Mouse (Mus musculus) CH12.LX (cell line): ENCODE measurements around the gene Eps15l1. TPM values are rescaled to one million over a fixed set of nuclear protein-coding genes. Genes with fewer than 3 reads are reported as not detected.

Experiments
- DNase-seq: peaks from one replicate; pipeline ENCODE4 v3.0.0-alpha.2; 2013; ENCODE audit errors: extremely low read depth
- H3K27ac ChIP-seq: 2 replicates; pipeline ENCODE4 v1.5.1; 2012; ENCODE audit warnings: low read depth, mild to moderate bottlenecking, control low read depth, moderate library complexity; ENCODE audit not compliant: insufficient read depth
- H3K27me3 ChIP-seq: replicated peaks from 2 replicates; pipeline ENCODE3; 2012; ENCODE audit warnings: inconsistent platforms
- H3K36me3 ChIP-seq, 2 experiments: replicated peaks in 1 of 2; 2 replicates each; pipeline versions ENCODE3 to v1.6.1; 2012; ENCODE audit warnings: inconsistent platforms in 1 of 2, low read length in 1 of 2, mild to moderate bottlenecking in 1 of 2, mixed read lengths in 1 of 2, moderate library complexity in 1 of 2; ENCODE audit not compliant: control insufficient read depth in 1 of 2, insufficient read depth in 1 of 2
- H3K4me1 ChIP-seq, 2 experiments: 2 replicates each; pipeline ENCODE4 v1.6.1; 2012; ENCODE audit warnings: inconsistent platforms in 1 of 2, moderate library complexity in 1 of 2; ENCODE audit not compliant: insufficient read depth in 2 of 2, control insufficient read depth in 1 of 2
- H3K4me2 ChIP-seq: 2 replicates; pipeline ENCODE4 v1.6.1; 2012; ENCODE audit warnings: low read depth, mild to moderate bottlenecking, control low read depth; ENCODE audit not compliant: poor library complexity, insufficient read depth, severe bottlenecking
- H3K4me3 ChIP-seq, 3 experiments: fragments of 150-350 bp in 1 of 3; sonication (generic) in 1 of 3; replicated peaks in 1 of 3; 2 replicates each; pipeline versions ENCODE3 to v1.5.1; 2011 to 2012; ENCODE audit warnings: low read depth in 2 of 3, low read length in 2 of 3, mild to moderate bottlenecking in 2 of 3, moderate library complexity in 2 of 3, control low read depth in 1 of 3, improper control_type of control experiment in 1 of 3, inconsistent platforms in 1 of 3, mixed read lengths in 1 of 3; ENCODE audit not compliant: poor library complexity in 1 of 3
- H3K79me2 ChIP-seq: replicated peaks from 2 replicates; pipeline ENCODE4 v1.6.1; 2012; ENCODE audit warnings: mild to moderate bottlenecking, moderate library complexity; ENCODE audit not compliant: control insufficient read depth, poor library complexity, insufficient read depth, severe bottlenecking; ENCODE audit errors: extremely low read depth
- H3K9ac ChIP-seq: 2 replicates; pipeline ENCODE4 v1.6.1; 2012; ENCODE audit warnings: low read depth, mild to moderate bottlenecking, control low read depth, moderate library complexity; ENCODE audit not compliant: insufficient read depth
- H3K9me3 ChIP-seq: replicated peaks from 2 replicates; pipeline ENCODE3; 2012; ENCODE audit warnings: low read length, inconsistent platforms, mixed read lengths
- CHD1 ChIP-seq: IDR thresholded peaks from 2 replicates; pipeline ENCODE4 v1.6.1; 2012; ENCODE audit warnings: low read depth, low read length, improper control_type of control experiment, inconsistent platforms
- CTCF ChIP-seq, 2 experiments: IDR thresholded peaks in 1 of 2; conservative IDR thresholded peaks in 1 of 2; 2 replicates each; pipeline ENCODE4 v1.5.1; 2011 to 2012; ENCODE audit warnings: low read depth in 2 of 2, low read length in 2 of 2, improper control_type of control experiment in 1 of 2, inconsistent platforms in 1 of 2, mild to moderate bottlenecking in 1 of 2, moderate library complexity in 1 of 2
- ELF1 ChIP-seq: IDR thresholded peaks from 2 replicates; pipeline ENCODE4 v1.6.1; 2014; ENCODE audit warnings: low read depth, mild to moderate bottlenecking, inconsistent platforms, low read length, improper control_type of control experiment
- EP300 ChIP-seq: IDR thresholded peaks from 2 replicates; pipeline ENCODE4 v1.6.1; 2011; ENCODE audit warnings: low read length, improper control_type of control experiment
- ETS1 ChIP-seq: conservative IDR thresholded peaks from 2 replicates; pipeline ENCODE4 v1.6.1; 2012; ENCODE audit warnings: low read depth, mild to moderate bottlenecking, inconsistent platforms, low read length, improper control_type of control experiment, moderate library complexity
- GABPA ChIP-seq: IDR thresholded peaks from 2 replicates; pipeline ENCODE4 v1.6.1; 2012; ENCODE audit warnings: low read depth, low read length, improper control_type of control experiment, inconsistent platforms; ENCODE audit not compliant: insufficient replicate concordance
- HCFC1 ChIP-seq: IDR thresholded peaks from 2 replicates; pipeline ENCODE4 v1.6.1; 2012; ENCODE audit warnings: low read depth, mild to moderate bottlenecking, inconsistent platforms, low read length, improper control_type of control experiment
- IRF4 ChIP-seq: IDR thresholded peaks from 2 replicates; pipeline ENCODE4 v1.6.1; 2014; ENCODE audit warnings: low read depth, mild to moderate bottlenecking, inconsistent platforms, low read length, improper control_type of control experiment
- JUND ChIP-seq: conservative IDR thresholded peaks from 2 replicates; pipeline ENCODE4 v1.6.1; 2011; ENCODE audit warnings: low read depth, low read length, improper control_type of control experiment
- KAT2A ChIP-seq: IDR thresholded peaks from 2 replicates; pipeline ENCODE4 v1.6.1; 2012; ENCODE audit warnings: low read length, improper control_type of control experiment, inconsistent platforms; ENCODE audit not compliant: insufficient replicate concordance
- MAX ChIP-seq: IDR thresholded peaks from 2 replicates; pipeline ENCODE4 v1.6.1; 2011; ENCODE audit warnings: low read length, improper control_type of control experiment
- MAZ ChIP-seq: IDR thresholded peaks from 2 replicates; pipeline ENCODE4 v1.6.1; 2012; ENCODE audit warnings: low read depth, mild to moderate bottlenecking, inconsistent platforms, low read length, improper control_type of control experiment, moderate library complexity
- MEF2A ChIP-seq: IDR thresholded peaks from 2 replicates; pipeline ENCODE4 v1.6.1; 2014; ENCODE audit warnings: low read depth, mild to moderate bottlenecking, inconsistent platforms, low read length, improper control_type of control experiment, borderline replicate concordance
- MXI1 ChIP-seq: IDR thresholded peaks from 2 replicates; pipeline ENCODE4 v1.6.1; 2011; ENCODE audit warnings: mild to moderate bottlenecking, low read depth, low read length, improper control_type of control experiment
- NRF1 ChIP-seq: IDR thresholded peaks from 2 replicates; pipeline ENCODE4 v1.6.1; 2014; ENCODE audit warnings: low read depth, mild to moderate bottlenecking, inconsistent platforms, low read length, improper control_type of control experiment, moderate library complexity
- PAX5 ChIP-seq: IDR thresholded peaks from 2 replicates; pipeline ENCODE4 v1.6.1; 2012; ENCODE audit warnings: low read length, inconsistent platforms, mixed read lengths
- POLR2AphosphoS2 ChIP-seq: IDR thresholded peaks from 2 replicates; pipeline ENCODE4 v1.6.1; 2011; ENCODE audit warnings: low read depth, low read length, improper control_type of control experiment
- RAD21 ChIP-seq: IDR thresholded peaks from 2 replicates; pipeline ENCODE4 v1.6.1; 2011; ENCODE audit warnings: low read depth, mild to moderate bottlenecking, low read length, improper control_type of control experiment, moderate library complexity
- RCOR1 ChIP-seq: conservative IDR thresholded peaks from 2 replicates; pipeline ENCODE4 v1.6.1; 2012; ENCODE audit warnings: low read depth, mild to moderate bottlenecking, inconsistent platforms, low read length, improper control_type of control experiment
- SIN3A ChIP-seq: IDR thresholded peaks from 2 replicates; pipeline ENCODE4 v1.6.1; 2012; ENCODE audit warnings: low read length, improper control_type of control experiment, inconsistent platforms
- TBP ChIP-seq: conservative IDR thresholded peaks from 2 replicates; pipeline ENCODE4 v1.6.1; 2011; ENCODE audit warnings: low read depth, low read length, improper control_type of control experiment
- TCF12 ChIP-seq: IDR thresholded peaks from 2 replicates; pipeline ENCODE4 v1.6.1; 2014; ENCODE audit warnings: low read depth, mild to moderate bottlenecking, inconsistent platforms, low read length, improper control_type of control experiment
- UBTF ChIP-seq: IDR thresholded peaks from 2 replicates; pipeline ENCODE4 v1.6.1; 2012; ENCODE audit warnings: low read depth, mild to moderate bottlenecking, inconsistent platforms, low read length, improper control_type of control experiment, moderate library complexity
- ZC3H11A ChIP-seq: IDR thresholded peaks from 2 replicates; pipeline ENCODE4 v1.6.1; 2012; ENCODE audit warnings: low read depth, mild to moderate bottlenecking, inconsistent platforms, low read length, improper control_type of control experiment
- ZKSCAN1 ChIP-seq: IDR thresholded peaks from 2 replicates; pipeline ENCODE4 v1.6.1; 2012; ENCODE audit warnings: low read depth, inconsistent platforms, low read length, improper control_type of control experiment, borderline replicate concordance
- ZNF384 ChIP-seq: IDR thresholded peaks from 2 replicates; pipeline ENCODE4 v1.6.1; 2012; ENCODE audit warnings: low read depth, low read length, improper control_type of control experiment, inconsistent platforms
- dilution Hi-C: fragments of 300-500 bp; cut with MboI; formaldehyde crosslinking; loops from 2 replicates; pipeline ENCODE4 v1.14.3; 2020; ENCODE audit warnings: low sequenced_read_pairs; ENCODE audit not compliant: extremely low pct_unique_long_range_greater_than_20kb, extremely low pct_ligation_motif_present
- in situ Hi-C: fragments of 300-500 bp; cut with MboI; formaldehyde crosslinking; loops from 3 replicates; pipeline ENCODE4 v1.14.3; 2019; ENCODE audit warnings: low sequenced_read_pairs, low pct_ligation_motif_present, low pct_unique_long_range_greater_than_20kb, mixed read lengths
- polyA plus RNA-seq: library from polyadenylated mRNA; unstranded; fragments of >175 nt; gene quantifications from 2 replicates; pipeline ENCODE4 v1.2.1, GENCODE M21; 2012; ENCODE audit warnings: low read depth; ENCODE audit not compliant: insufficient read length
- total RNA-seq, 2 experiments: library from RNA; depleted of rRNA; stranded (reverse); fragments of 300-350 nt in 1 of 2; fragments of >200 nt in 1 of 2; gene quantifications; 2 replicates each; pipeline ENCODE4 v1.2.3; 2012 to 2014

Eps15l1 gene
- total and polyA plus RNA-seq, 3 experiments: 21.7 to 49.4 (median 25.6) TPM

DNA sequence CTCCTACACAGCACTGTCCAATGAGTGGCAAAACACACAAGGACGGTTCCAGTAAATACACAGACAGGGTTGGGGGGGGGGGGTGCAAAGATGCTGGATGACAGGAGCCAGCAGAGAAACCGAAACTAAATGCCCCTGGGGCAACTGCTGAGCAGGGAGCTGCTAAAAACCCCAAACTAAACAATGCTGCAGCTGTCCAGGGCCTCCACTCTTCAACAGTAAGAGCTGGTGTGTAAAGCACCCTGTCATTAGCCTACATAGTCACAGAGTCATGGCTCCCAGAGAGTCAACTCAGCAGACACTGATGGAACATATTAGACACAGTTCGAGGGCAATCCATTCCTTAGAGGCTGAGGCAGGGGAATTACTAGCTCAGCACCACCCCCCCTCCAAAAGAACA is 11.8 kb downstream of the Eps15l1 start:
- peak; percentile 79 for TF ChIP-seq ETS1
- TF ChIP-seq SIN3A: no peak; the same call in 1 of the 2 replicates
- TF ChIP-seq RAD21: no peak
- no peak for TF ChIP-seq POLR2AphosphoS2
- no peak for TF ChIP-seq ZNF384
- TF ChIP-seq HCFC1: no peak
- no peak for TF ChIP-seq TBP
- TF ChIP-seq CHD1: no peak
- TF ChIP-seq GABPA: no peak
- no peak for TF ChIP-seq ZC3H11A
- no peak; the same call in 1 of the 2 replicates for TF ChIP-seq EP300
- TF ChIP-seq TCF12: peak; percentile 53; the same call in 1 of the 2 replicates
- TF ChIP-seq JUND: no peak
- peak; percentile 82 for TF ChIP-seq IRF4
- TF ChIP-seq MEF2A: no peak
- no peak for TF ChIP-seq CTCF (conservative IDR thresholded peaks at IDR 0.05 in 1 of 2, IDR thresholded peaks at IDR 0.05 in 1 of 2; ENCODE audit: low read depth in 2 of 2, low read length in 2 of 2)
- no peak for TF ChIP-seq UBTF
- no peak for TF ChIP-seq MAX
- TF ChIP-seq MAZ: no peak
- peak; percentile 76 for DNase-seq
- peaks cover 0 to 33% of the 10 kb centered on the region in 2 experiments for H3K36me3 ChIP-seq
- peaks cover 49% of the 10 kb centered on the region for H3K79me2 ChIP-seq
- peak overlapping the region; percentile 24; the same call in 1 of the 2 replicates for H3K4me2 ChIP-seq
- dilution Hi-C loops (no loop called here), in situ Hi-C loops (no loop called here)
- no peak overlapping the region for H3K4me3 ChIP-seq
- H3K27ac ChIP-seq: peak overlapping the region; percentile 27
- H3K27me3 ChIP-seq: no peaks in the 10 kb centered on the region
- H3K9me3 ChIP-seq: no peaks in the 10 kb centered on the region
- peaks cover 25 to 66% of the 10 kb centered on the region in 2 experiments for H3K4me1 ChIP-seq
- no peak overlapping the region for H3K9ac ChIP-seq

DNA sequence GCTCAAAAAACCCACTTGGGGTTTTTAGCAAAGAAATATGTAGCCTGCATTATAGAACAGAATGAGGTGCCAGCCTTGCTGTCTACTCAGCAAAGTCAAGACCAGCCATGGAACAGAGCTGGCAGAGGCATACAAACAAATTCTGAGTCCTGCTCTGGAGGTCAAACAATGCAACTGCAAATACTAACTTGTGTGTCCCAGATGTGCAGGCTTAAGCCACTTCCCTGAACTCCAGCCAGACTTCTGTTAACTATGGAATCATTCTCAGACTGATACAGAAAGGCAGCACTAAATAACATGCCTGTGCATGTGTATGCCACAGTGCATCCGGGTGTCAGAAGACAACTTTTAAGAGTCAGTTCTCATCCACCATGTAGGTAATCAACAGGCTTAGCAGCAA is 13.4 kb downstream of the Eps15l1 start:
- in situ Hi-C loops: no loop called here
- no peaks in the 10 kb centered on the region for H3K9me3 ChIP-seq
- dilution Hi-C loops: no loop called here
- H3K4me2 ChIP-seq: no peak overlapping the region
- no peaks in the 10 kb centered on the region for H3K27me3 ChIP-seq
- no peak overlapping the region for H3K9ac ChIP-seq
- peaks cover 0 to 30% of the 10 kb centered on the region in 2 experiments for H3K36me3 ChIP-seq
- no peak overlapping the region for H3K27ac ChIP-seq
- peaks cover 22 to 67% of the 10 kb centered on the region in 2 experiments for H3K4me1 ChIP-seq
- H3K4me3 ChIP-seq: no peak overlapping the region
- DNase-seq: no peak
- H3K79me2 ChIP-seq: peaks cover 45% of the 10 kb centered on the region
- TF ChIP-seq HCFC1: no peak
- TF ChIP-seq RCOR1: no peak
- no peak for TF ChIP-seq POLR2AphosphoS2
- TF ChIP-seq PAX5: no peak
- no peak for TF ChIP-seq MEF2A
- TF ChIP-seq ETS1: no peak
- TF ChIP-seq GABPA: no peak
- no peak for TF ChIP-seq MAZ
- no peak for TF ChIP-seq KAT2A
- no peak for TF ChIP-seq CHD1
- TF ChIP-seq RAD21: no peak
- no peak for TF ChIP-seq ELF1
- no peak for TF ChIP-seq EP300
- no peak for TF ChIP-seq ZKSCAN1
- no peak for TF ChIP-seq MXI1
- TF ChIP-seq UBTF: no peak
- TF ChIP-seq CTCF (conservative IDR thresholded peaks at IDR 0.05 in 1 of 2, IDR thresholded peaks at IDR 0.05 in 1 of 2; ENCODE audit: low read depth in 2 of 2, low read length in 2 of 2): no peak
- no peak for TF ChIP-seq ZC3H11A
- TF ChIP-seq IRF4: no peak
- no peak for TF ChIP-seq NRF1
